Mouse (Mus musculus): ENCODE measurements around the gene Egf. TPM values are rescaled to one million over a fixed set of nuclear protein-coding genes. Genes with fewer than 3 reads are reported as not detected.

The Egf gene
- polyA plus RNA-seq, 1 experiment from 2014 or later = 0.39 TPM

GRCm38 (mm10) chr3:129725592-129725991, 29.5 kb downstream of the Egf start:
- no peaks in the 10 kb centered on the region for H3K9me3 ChIP-seq (ENCODE audit: low read length)
- H3K4me3 ChIP-seq (ENCODE audit: low read depth, low read length) = peak overlapping the region; percentile 69; the same call in 1 of the 2 replicates
- 83% methylated on average over 5 of the region's 5 CpGs for WGBS (ENCODE audit: insufficient replicate concordance)
- TF ChIP-seq EP300 (IDR thresholded peaks at IDR 0.05; ENCODE audit: low read depth) (no peak), CTCF (IDR thresholded peaks at IDR 0.05; ENCODE audit: low read depth) (no peak)
- H3K27me3 ChIP-seq (ENCODE audit: insufficient read depth, low read length) = no peaks in the 10 kb centered on the region
- no peaks in the 10 kb centered on the region for H3K36me3 ChIP-seq (replicated peaks; ENCODE audit: insufficient read depth, low read length)
- H3K9ac ChIP-seq (replicated peaks) = no peak overlapping the region
- ATAC-seq (no peak; the same call in 1 of the 2 replicates), DNase-seq (no peak)
- H3K4me1 ChIP-seq (ENCODE audit: insufficient read depth) = peaks cover 3% of the 10 kb centered on the region
- no peak overlapping the region for H3K27ac ChIP-seq (ENCODE audit: low read depth)
- peak overlapping the region; percentile 85 for H3K4me2 ChIP-seq (ENCODE audit: low read depth, low read length)

DNA sequence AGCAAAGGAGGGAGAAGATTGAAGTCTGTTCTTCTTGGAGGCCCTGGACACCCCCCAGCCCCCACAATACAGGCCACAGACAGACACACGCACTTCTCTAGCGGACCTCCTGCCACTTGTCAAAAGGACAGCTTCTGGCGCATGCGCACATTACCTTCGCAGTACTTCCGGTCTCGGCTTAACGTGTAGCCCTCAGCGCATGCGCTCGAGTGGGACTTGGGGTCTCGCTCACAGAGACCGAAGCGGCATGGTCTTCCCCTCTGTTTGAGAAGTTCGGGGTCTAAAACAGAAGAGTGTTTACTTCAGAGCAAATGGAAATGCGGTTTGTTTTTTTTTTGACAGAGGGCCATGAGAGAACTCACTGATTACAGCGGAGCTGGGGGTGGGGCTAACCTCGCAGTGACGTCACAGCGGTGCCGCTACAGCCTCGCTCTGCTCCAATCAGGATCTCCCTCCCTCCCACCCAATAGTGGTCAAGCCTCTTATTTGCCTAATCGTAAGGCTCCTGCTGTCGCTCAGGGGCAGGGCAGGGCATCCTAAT, 30.1 kb downstream of the Egf start:
- TF ChIP-seq EP300 (IDR thresholded peaks at IDR 0.05; ENCODE audit: low read depth) = no peak
- no peak for TF ChIP-seq CTCF (IDR thresholded peaks at IDR 0.05; ENCODE audit: low read depth)
- Histone ChIP-seq H3K4me1 (ENCODE audit: insufficient read depth) (peaks cover 3% of the 10 kb centered on the region), H3K4me2 (ENCODE audit: low read depth, low read length) (peak overlapping the region; percentile 85), H3K36me3 (replicated peaks; ENCODE audit: insufficient read depth, low read length) (no peaks in the 10 kb centered on the region), H3K27me3 (ENCODE audit: insufficient read depth, low read length) (no peaks in the 10 kb centered on the region), H3K9ac (replicated peaks) (peak overlapping the region; percentile 57), H3K27ac (ENCODE audit: low read depth) (peak overlapping the region; percentile 75), H3K4me3 (ENCODE audit: low read depth, low read length) (peak overlapping the region; percentile 69), H3K9me3 (ENCODE audit: low read length) (no peaks in the 10 kb centered on the region)
- 4% methylated on average over 24 of the region's 24 CpGs for WGBS (ENCODE audit: insufficient replicate concordance)
- DNase-seq = peak; percentile 90
- ATAC-seq = peak; percentile 98

DNA sequence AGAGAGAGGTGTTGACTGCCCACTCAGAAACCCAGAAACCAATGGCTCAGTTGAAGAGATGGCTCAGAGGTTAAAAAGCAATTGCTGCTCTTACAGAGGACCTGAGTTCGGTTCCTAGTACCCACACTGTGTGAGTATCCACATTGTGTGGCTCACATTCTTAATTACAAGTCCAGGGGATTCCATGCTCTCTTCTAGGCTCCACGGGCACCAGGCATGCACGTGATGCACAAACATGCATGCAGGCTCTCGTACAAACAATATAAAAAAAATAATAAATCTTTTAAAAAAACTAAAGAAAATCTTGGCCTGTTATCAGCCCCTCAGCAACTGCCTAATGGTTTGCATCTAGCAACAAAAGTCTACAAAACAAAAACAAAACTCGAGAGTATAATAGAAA, 30.6 kb downstream of the Egf start:
- Histone ChIP-seq H3K4me2 (ENCODE audit: low read depth, low read length) (peak overlapping the region; percentile 85), H3K4me3 (ENCODE audit: low read depth, low read length) (peak overlapping the region; percentile 69), H3K9me3 (ENCODE audit: low read length) (no peaks in the 10 kb centered on the region), H3K36me3 (replicated peaks; ENCODE audit: insufficient read depth, low read length) (no peaks in the 10 kb centered on the region), H3K27ac (ENCODE audit: low read depth) (peak overlapping the region; percentile 75), H3K27me3 (ENCODE audit: insufficient read depth, low read length) (no peaks in the 10 kb centered on the region), H3K4me1 (ENCODE audit: insufficient read depth) (peaks cover 3% of the 10 kb centered on the region), H3K9ac (replicated peaks) (peak overlapping the region; percentile 57)
- TF ChIP-seq EP300 (IDR thresholded peaks at IDR 0.05; ENCODE audit: low read depth) (no peak), CTCF (IDR thresholded peaks at IDR 0.05; ENCODE audit: low read depth) (no peak)
- DNase-seq (no peak), ATAC-seq (no peak)
- 58% methylated on average over 5 of the region's 5 CpGs for WGBS (ENCODE audit: insufficient replicate concordance)

- H3K27me3 ChIP-seq (ENCODE audit: insufficient read depth, low read length) = no peaks in the 10 kb centered on the region
- DNase-seq (no peak), ATAC-seq (no peak)
- no peaks in the 10 kb centered on the region for H3K9me3 ChIP-seq (ENCODE audit: low read length)
- H3K4me3 ChIP-seq (ENCODE audit: low read depth, low read length) = no peak overlapping the region
- H3K27ac ChIP-seq (ENCODE audit: low read depth) = no peak overlapping the region
- TF ChIP-seq CTCF (IDR thresholded peaks at IDR 0.05; ENCODE audit: low read depth) (no peak), EP300 (IDR thresholded peaks at IDR 0.05; ENCODE audit: low read depth) (no peak)
- H3K4me2 ChIP-seq (ENCODE audit: low read depth, low read length) = no peak overlapping the region
- H3K4me1 ChIP-seq (ENCODE audit: insufficient read depth) = peaks cover 3% of the 10 kb centered on the region
- no peak overlapping the region for H3K9ac ChIP-seq (replicated peaks)
- 69% methylated on average over 4 of the region's 4 CpGs for WGBS (ENCODE audit: insufficient replicate concordance)
- H3K36me3 ChIP-seq (replicated peaks; ENCODE audit: insufficient read depth, low read length) = no peaks in the 10 kb centered on the region
Measured at GRCm38 (mm10) chr3:129723311-129723710, 31.8 kb downstream of the Egf start.

DNA sequence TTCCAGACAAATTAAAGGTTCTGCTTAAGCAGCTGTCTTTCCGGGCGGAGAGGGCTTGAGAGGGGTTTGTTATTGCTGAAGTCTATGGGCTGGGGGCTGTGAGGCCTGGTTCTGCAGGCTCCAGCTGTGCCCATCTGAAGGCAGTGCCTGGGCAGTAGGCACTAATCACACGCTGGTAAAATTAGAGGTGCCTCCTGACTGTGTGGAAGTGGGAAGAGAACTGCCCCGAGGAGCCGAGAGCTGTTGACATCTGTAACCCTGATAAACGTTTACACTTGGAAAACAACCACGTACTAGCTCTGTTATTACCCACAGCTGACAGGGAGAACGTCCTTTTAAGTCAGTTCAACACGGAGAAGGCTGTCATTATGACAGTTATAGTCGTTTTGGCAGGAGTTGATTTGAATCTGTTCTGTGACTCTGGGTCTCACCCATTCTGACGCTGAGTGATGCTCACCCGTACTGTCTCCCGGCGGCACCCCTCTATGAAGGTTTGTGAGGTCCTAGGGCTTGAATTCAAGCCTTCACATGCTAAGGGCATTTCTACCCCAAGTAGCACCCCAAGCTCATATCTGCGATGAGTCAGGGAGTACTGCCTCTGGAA, 40.5 kb downstream of the Egf start:
- Histone ChIP-seq H3K27me3 (ENCODE audit: insufficient read depth, low read length) (no peaks in the 10 kb centered on the region), H3K4me2 (ENCODE audit: low read depth, low read length) (no peak overlapping the region), H3K36me3 (replicated peaks; ENCODE audit: insufficient read depth, low read length) (no peaks in the 10 kb centered on the region), H3K4me3 (ENCODE audit: low read depth, low read length) (no peak overlapping the region), H3K27ac (ENCODE audit: low read depth) (no peak overlapping the region), H3K4me1 (ENCODE audit: insufficient read depth) (no peaks in the 10 kb centered on the region), H3K9me3 (ENCODE audit: low read length) (no peaks in the 10 kb centered on the region), H3K9ac (replicated peaks) (no peak overlapping the region)
- 70% methylated on average over 15 of the region's 15 CpGs for WGBS (ENCODE audit: insufficient replicate concordance)
- ATAC-seq (no peak), DNase-seq (no peak)
- TF ChIP-seq CTCF (IDR thresholded peaks at IDR 0.05; ENCODE audit: low read depth) (no peak), EP300 (IDR thresholded peaks at IDR 0.05; ENCODE audit: low read depth) (no peak)

- WGBS (ENCODE audit: insufficient replicate concordance) = 20% methylated on average over 5 of the region's 5 CpGs
- H3K36me3 ChIP-seq (replicated peaks; ENCODE audit: insufficient read depth, low read length) = no peaks in the 10 kb centered on the region
- H3K9me3 ChIP-seq (ENCODE audit: low read length) = no peaks in the 10 kb centered on the region
- DNase-seq (peak; percentile 61), ATAC-seq (no peak)
- H3K4me2 ChIP-seq (ENCODE audit: low read depth, low read length) = no peak overlapping the region
- H3K27ac ChIP-seq (ENCODE audit: low read depth) = no peak overlapping the region
- H3K4me1 ChIP-seq (ENCODE audit: insufficient read depth) = no peaks in the 10 kb centered on the region
- H3K9ac ChIP-seq (replicated peaks) = no peak overlapping the region
- H3K4me3 ChIP-seq (ENCODE audit: low read depth, low read length) = no peak overlapping the region
- H3K27me3 ChIP-seq (ENCODE audit: insufficient read depth, low read length) = no peaks in the 10 kb centered on the region
- TF ChIP-seq CTCF (IDR thresholded peaks at IDR 0.05; ENCODE audit: low read depth) (peak; percentile 74), EP300 (IDR thresholded peaks at IDR 0.05; ENCODE audit: low read depth) (no peak)
Measured at GRCm38 (mm10) chr3:129708157-129708556, 47.0 kb downstream of the Egf start.

Measured in liver, postnatal 0 days (tissue).